Mouse (Mus musculus) spleen, adult 18-20 months (tissue): ENCODE data around the gene Gpr87.
"Not testable (repeated sequence)": the region's sequence is repeated elsewhere in the genome, so short reads cannot be mapped to it uniquely, and the experiment has no call there.

Experiments
- DNase-seq, 2 experiments: peaks; one replicate each; pipeline ENCODE4 v3.0.0; 2022; ENCODE audit warnings: mixed read lengths in 2 of 2

The Gpr87 gene

DNA sequence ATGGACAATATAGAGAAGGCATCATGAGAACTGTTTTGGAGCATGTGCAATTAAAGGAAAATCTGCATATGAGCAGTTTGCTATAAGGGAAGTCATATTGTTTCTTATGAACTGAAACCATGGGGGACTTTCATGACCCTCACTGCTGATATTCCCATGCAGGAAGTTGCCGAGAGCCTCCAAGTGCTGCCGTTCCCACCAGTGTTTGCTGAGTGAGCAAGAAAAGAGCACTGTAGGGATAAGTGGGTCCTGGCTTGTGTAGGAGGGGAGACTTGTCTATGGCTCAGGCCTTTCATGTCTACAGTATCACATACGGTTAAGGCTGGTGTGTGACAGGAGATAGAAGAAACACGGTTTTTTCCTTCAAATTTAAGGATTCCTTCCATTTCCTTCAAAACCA, 9.2 kb downstream of the Gpr87 start:
- no peak for DNase-seq

DNA sequence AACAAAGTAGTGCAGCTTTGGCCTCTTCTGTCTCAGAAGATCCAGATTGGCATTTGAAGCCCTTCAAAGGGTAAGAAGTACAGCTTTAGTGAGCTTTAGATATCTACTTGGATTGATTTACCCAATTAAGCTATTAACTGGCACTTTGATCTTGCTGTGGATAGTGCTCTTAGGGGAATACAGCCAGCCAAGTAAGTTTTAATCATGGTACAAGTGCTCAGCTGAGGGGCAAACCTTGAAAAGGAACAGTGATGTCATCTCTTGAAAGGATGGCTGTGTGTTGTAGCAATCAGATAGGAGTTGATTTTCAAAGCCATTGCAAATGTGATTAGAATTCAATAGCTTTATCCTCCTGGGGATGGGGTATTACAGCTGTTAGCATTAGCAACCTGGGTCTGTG, 12.8 kb downstream of the Gpr87 start:
- no peak for DNase-seq

DNA sequence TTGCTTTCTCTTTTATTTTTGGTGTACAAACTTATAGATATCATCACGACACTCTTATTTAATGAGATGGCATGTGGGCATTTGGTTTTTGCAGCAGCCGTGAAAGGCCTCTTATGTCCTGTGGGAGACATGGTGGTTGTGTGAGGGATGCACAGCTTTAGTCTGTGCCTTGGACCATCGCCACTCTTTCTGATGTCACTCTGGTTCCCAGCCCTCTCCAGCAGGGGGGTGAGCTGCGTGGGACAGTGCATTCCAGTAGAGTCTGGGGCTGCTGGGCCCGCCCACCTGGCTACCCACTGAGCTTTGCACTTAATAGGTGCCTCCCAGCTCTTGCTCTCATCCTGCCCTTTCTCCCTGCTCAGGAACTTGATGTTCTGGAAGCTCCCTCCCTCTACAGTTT, 13.8 kb downstream of the Gpr87 start:
- DNase-seq, result no peak

DNA sequence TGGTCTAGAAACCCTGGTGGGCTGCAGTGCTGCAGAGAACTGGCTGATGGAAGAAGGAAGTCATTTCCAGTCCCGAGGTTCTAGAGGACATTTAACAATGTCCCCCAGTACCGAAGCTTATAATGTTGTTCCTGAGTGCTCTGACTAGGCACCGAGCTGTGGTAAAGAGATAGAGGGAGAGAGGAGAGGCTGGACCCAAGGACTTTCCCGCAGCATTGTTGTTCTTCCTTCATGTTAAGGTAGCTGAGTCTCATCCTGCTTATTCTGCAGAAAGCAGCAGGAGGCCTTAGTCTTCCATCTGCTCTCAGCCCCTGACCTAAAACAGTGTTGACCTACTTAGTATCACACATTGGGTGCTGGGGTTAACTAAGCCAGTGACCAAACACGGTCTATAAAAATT, 18.0 kb downstream of the Gpr87 start:
- DNase-seq, result no peak

DNA sequence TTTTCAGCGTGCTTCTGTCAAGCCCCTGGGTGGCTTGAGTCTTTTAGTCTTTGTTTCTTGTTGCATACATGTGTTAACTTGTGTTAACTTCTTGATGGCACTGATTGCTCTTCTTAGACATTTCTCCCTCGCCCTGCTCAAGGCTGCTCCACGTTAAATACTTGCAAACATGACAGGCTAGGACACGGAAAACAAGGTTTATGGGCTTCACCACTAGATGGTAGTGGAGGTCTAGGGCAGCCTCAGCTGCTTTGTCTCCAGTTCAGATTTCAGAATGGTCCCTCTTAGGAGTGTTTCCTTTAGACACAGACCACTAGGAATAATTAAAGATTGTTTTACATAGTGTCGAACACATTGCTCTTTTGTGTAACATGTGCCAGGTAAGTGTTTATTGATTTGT, 19.7 kb downstream of the Gpr87 start:
- peak; percentile 17 to 51 for DNase-seq

DNA sequence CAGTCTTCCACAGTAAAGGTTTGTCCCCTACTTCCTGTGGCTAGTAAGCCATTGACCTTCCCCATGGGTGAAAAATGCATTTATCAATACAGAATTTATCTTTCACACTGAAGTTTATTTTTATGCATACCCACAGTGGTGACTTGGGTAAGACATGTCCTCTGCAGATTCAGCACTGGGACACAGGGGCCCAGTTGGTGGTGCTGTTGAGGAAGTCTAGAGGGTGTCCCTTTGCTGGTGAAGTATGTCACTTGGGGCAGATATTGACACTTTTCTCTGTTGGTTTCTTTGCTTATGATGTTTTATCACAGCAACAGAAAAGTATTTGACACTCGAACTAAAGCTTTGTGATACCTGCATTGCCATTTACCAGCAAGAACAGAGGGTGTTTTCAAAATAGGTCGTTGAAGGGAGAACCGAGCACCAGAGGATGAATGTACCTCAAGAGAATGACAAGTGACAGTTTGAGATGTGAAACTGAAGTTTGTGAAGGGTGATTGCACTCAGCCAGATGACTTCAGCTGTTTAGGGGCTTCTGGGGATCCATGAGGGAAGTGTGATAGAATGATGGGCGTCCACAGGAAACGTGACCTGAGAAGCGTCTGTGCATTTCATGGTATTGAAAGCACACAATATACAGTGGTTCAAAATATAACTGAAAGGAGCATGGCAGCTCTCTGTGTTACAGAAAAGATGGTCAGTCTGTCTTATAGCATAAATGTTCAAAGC, 20.3 kb downstream of the Gpr87 start:
- peak in 1 of 2 experiments; percentile 35 for DNase-seq

DNA sequence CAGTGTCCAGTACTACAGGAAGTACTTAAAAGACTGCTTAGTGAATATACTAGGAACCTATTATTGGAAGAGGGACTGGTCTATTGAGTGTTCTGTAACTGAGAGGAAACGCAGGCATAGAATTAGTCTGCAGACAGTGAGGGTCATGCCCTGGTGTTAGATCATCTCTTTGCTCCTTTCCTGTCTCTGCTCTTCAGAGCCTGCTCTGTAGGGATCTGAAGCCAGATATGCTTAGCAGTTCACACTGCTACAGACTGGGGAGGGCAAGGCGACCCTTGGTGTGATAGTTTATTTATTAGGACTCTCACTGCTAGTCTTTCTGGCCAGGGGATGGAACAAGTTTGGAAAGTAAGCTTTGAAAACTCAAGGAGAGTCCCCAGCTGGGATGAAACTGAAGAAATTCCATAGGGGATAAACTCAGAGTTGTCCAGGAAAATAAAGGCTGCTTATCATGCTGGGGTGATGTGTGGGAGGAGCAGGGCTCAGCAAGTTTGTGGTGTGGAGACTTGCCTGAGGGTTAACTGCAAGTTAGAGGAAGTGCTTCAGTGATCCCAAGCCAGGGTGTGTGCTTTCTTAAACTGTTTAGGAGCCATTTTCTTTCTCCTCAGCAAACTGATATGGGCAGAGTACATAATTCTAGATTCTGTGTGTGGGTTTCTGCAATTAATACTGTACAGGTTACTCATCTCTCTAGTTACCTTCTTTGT, 24.8 kb downstream of the Gpr87 start:
- DNase-seq, result no peak

DNA sequence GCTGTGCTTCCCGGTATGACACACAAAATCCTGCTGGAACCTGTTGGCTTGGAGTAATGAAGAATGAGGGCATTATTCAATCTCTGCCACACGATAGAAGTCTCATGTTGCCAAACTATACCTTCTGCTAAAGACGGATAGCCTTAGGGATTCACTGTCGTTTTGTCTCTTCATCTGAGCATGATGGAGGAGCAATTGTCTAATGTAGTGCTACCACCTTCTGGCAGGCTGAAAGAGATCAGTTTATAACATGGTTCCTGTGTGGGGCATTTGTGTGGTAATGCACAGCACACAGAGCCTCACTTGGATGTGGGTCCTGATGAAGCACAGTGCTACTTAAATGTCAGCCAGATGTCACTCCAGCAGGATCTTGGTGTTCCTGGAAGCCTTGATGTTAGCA, 25.7 kb downstream of the Gpr87 start:
- no peak for DNase-seq

DNA sequence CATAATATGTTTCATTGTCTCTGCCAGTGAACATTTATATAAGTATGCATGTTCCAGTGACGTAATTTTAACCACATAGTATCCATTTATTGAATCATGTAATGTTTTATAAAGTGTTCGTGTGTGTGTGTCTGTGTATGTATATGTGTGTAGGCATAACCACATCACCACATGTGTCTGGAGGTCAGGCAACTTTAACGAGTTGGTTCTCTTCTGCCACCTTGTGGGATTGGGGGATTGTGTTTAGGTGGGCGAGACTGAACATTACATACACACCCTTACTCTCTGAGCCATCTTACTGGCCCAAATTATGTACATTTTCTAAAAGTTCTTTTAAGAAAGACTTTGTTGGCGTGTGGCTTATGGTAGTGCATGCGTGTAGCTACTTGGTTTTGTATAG, 26.4 kb downstream of the Gpr87 start:
- no peak for DNase-seq

DNA sequence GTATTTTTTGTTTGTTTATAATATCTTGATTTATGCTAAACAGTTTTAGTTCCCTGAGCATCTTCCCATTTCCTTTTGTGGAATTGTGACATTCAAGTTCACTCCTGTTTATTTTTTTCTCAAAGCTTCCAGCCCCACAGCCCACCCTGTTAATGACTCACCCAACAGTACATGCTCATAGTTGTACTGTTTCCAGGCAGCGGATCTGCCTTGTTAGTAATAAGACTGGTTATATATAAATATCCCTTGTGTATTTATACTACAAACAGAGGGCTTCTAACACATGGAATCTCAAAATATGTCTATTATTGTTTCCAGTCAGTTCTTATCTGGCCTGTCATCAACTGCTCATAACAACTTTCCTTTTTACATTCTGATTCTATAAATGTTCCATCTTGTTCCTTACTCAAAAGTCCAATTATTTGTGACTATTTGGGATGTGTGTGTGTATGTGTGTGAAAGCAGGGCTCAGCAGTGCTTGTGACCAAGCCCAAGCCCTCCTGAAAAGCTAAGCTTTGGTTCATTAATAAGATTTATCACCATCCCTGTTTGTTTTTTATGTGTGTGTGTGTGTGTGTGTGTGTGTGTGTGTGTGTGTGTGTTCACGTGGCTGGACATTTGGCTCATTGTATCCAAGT, 27.4 kb downstream of the Gpr87 start:
- DNase-seq, result no peak

DNA sequence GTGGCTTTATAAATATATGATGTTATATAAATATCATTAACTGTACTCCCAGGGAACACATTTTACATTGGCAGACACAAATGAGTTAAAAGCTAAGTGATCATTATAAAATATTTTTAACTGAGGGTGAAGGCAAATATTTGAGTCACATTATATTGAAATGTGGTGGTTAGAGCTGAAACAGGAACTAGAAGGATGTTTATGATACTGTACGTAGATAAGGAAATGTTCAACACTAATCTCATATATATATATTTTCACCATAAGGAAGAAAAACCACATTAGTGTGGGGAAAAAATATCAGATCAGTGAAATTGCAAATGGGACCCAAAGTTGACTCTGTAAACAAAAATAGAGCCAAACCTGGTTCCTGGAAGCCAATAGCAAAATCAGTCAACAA, 34.4 kb downstream of the Gpr87 start:
- DNase-seq, result no peak

DNA sequence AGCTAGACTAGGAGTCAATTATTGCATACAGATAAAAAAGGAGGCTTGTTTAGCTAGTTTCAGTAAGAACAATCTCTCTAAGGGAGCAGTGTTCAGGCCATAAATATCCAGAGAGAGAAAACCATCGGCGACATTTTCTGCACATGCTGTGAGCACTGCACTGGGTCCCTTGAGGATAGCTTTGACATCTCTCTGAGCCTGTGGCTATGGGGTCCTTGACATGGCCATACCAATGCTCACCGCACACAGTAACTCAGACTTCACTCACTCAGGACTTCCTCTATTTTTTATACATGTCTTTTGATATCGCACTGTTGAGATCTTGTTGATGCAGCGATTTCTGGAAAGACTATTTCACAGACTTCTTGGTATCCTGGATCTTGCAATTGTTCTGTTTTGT, 37.9 kb downstream of the Gpr87 start:
- no peak for DNase-seq

DNA sequence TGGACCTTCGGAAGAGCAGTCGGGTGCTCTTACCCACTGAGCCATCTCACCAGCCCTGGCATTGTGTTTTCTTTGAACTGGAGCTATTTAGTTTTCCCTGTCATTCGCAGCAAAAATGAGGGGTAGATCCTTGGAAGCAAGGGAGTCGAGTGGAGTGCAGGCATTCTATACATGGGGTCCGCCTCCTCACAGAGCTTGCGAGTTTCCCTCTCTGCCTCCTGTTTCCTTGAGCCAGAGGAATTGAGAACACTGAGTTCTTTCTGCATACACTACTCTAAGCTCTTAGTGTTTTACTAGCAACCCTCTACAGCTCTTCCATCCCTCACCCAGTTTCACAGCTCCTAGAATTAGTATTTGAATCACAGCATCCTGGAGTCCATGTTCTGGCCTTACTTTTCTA, 39.5 kb downstream of the Gpr87 start:
- DNase-seq, result no peak

DNA sequence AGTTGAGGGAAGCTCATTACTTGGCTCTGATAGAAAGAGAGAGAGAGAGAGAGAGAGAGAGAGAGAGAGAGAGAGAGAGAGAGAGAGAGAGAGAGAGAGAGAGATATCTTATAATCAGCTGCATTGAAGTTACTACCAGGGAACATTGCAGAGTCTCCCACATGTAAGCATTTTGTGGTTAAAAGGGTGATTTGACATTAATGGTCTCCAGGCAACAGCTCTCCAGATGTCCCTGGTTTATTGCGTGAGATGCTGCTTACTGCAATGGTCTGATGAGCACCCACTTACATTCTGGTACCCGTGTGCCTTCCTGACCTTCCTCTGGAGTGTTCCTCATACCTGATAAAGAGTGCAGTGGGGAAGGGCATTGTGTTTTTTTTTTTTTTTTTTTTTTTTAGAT, 40.0 kb downstream of the Gpr87 start:
- no peak for DNase-seq

DNA sequence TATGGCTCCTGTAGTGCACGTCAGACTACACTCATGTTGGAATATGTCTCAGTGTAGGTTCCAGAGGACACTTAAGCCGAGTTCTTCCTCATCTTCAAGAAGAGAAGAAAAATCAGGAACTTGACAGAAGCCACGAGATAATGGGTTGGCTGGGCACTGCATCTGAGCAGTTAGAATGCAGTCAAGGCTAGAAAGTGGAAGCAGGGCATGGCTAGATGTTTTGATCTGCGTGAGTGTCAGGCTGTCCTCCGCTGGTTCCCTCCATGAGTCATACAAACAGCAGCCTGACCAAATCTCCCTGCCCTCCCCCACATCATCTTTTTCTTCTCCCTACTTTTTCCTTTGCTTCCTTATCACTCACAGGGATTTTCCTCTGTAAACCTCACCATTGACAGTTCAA, 41.5 kb downstream of the Gpr87 start, which contains the start of gene P2ry14:
Gene P2ry14 (minus strand): TSS at position 195 of the 400 bp plus-strand sequence.
- no peak for DNase-seq

DNA sequence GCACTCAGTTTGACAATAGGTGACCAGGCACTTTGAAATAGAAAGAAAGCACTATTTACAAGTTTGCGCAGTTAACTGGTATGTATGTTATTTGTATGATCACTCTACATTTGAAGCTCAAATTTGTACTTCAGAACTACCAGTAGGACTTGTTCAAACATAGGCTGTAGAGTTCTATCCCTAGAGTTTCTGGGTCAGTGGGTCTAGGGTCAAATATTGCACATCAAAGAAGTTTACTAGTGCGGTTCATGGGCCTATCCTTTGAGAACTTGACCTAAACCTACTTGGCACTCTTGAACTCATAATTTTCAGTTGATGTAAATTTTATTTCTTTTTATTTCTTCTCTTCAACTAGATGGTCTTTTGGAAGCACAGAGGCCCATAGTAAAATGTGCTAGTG, 44.3 kb downstream of the Gpr87 start:
- DNase-seq, result no peak

DNA sequence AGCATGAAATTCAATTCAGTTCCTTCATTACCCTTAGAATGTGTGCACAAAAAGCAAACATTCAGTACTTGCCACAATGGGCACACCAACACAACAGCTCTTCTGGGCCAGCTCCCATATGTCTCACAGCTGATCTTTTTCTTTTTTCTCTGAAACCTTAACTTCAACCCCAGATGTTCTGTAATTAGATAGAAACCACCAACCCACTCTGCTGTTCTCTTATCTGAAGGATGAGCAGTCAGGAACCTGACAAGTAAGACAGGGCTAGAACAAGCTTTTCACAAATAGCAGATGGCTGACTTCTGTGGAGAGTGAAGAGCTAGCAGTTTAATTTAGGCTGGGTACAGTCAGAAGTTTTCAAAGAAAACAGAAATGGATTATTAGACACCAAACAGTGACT, 45.3 kb downstream of the Gpr87 start:
- no peak for DNase-seq

DNA sequence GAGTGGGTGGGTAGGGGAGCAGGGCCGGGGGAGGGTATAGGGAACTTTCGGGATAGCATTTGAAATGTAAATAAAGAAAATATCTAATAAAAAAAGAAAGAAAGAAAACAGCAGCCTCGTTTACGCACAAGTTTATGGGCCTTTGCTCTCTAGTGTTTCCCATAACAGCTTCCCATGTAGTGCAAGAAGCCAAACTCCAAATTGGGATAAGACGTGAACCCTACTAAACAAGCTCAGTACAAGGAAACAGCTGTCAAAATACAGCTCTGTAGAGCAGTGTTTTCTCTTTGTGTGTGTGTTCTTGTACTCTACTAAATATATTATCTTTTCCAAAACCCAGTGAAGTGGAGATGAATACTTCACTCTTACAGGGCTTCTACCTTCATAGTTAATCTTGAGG, 49.7 kb downstream of the Gpr87 start:
- DNase-seq, result no peak

DNA sequence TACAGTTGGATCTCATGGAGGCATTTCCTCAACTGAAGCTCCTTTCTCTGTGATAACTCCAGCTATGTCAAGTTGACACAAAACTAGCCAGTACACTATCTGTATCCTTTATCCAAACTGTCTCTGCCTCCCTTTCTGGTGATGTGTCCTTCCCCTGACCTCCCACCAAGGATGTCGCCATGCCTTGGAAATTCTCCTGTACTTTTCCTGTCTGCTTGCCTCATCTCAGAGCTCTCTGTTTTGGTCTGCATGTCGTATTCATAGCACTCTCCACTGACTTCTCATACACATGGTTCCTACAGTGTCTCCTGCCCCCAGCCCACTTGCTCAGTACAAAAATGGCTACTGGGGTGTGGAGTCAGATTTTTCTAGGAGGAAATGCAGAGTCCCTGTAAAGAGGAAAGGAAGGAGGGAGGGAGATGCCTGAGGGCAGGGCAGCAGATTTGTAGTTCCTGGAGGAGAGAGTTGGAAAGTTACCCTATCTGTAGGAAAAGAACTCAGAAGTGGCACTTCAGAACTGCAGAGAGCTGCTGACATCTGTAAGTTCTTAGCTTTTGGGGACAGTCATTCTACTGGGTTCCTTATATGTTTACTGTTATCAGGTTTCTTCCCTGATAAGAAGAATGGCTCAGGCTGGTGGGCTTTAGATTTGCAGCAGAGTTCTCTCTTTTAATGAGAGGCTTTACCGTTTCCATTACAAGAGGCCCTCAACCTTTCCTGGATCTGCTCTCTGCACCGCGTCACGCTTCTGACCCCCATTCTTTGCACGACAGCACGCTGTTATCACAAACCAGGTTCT, 53.2 kb downstream of the Gpr87 start:
- DNase-seq, result no peak

DNA sequence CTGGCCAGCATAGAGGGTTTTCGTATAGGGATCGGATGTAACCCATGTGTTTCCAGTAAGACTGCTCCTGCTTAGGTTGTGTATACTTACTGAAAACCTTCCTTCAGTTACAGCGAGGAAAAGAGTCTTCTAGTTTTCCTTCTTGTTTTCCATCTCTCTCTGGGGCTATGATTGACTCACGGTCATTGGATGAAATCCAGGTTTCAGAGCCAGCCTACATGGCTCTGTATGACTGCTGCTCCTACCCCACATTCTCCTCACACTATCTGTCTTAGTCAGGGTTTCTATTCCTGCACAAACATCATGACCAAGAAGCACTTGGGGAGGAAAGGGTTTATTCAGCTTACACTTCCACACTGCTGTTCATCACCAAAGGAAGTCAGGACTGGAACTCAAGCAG, 54.0 kb downstream of the Gpr87 start:
- not testable (repeated sequence) for DNase-seq

DNA sequence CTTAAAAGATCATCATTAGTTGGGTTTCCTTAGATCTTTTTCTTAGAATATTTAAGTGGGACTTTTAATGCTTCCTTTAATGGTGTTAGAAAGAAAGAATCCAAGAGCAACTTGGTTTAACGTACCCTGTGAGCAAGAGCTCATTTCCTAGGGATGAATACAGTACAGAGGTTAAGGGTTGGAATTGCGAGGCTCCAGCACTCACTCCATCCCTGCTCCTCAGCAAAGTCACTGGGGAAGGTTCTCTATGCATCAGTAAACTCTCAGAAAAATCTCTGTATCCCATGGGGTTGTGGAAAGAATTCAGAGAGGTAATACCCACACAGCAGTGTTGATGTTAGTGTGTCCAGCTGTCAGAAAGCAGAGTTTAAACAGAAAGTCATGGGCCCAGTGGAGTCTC, 54.8 kb downstream of the Gpr87 start:
- no peak for DNase-seq

DNA sequence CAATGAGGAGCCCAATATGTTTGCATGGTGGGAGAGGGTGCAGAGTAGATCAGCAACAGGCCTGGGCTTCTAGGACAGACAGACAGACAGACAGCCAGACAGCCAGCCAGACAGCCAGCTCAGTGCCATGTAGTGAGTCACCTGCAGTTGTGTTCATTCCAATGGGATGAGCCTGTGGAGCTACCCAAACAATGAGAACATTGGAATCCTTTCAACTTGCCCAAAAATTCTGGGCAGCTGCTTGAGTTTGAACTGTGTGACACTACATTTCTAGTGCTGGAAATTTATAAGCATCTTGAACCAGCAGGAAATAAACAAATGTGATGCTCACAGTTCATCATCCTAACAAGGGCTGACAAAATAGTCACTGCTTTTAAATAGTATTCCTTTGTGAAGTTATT, 55.3 kb downstream of the Gpr87 start:
- DNase-seq, result no peak

DNA sequence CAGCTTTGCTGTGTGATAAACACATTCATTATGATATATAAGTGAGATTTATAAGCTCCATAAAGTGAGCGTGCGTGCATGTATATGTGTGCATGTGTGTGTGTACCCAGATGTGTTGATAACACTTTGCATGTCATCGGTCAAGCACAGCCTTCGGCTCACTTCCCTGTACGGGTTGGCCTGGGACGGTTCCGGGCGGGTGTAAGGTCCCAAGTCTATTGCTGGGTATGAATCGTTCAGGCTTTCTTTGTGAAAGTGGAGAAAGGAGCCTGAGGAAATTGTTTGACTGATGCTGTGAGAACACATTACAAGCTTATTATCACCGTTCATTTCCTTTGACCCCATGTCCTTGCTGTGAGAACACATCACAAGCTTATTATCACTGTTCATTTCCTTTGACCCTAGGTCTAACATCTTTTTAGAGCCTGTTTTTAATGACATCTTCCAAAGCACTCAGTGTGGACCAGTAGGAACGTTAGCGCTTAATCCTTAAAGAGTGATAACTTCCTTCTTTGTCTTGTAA, 55.9 kb downstream of the Gpr87 start:
- no peak for DNase-seq
